Mouse (Mus musculus): ENCODE measurements around the gene Sms. TPM values are rescaled to one million over a fixed set of nuclear protein-coding genes. Genes with fewer than 3 reads are reported as not detected.
A peak's percentile ranks its signal among the peaks of the same experiment; 100 is the strongest.

The Sms gene
- total RNA-seq, 2 experiments from 2014 or later, result 45.6 to 72.1 TPM

- no peak for DNase-seq (ENCODE audit: low spot score in 2 of 2)
Observed at GRCm38 (mm10) chrX:157462716-157463115, 29.4 kb downstream of the Sms start.

GRCm38 (mm10) chrX:157454430-157454829, 37.7 kb downstream of the Sms start:
- DNase-seq (ENCODE audit: low spot score in 2 of 2), result peak in 1 of 2 experiments; percentile 36

- DNase-seq (ENCODE audit: low spot score in 2 of 2), result no peak
Observed at GRCm38 (mm10) chrX:157449000-157449399, 43.1 kb downstream of the Sms start.

- DNase-seq (ENCODE audit: low spot score in 2 of 2), result no peak
Observed at GRCm38 (mm10) chrX:157447431-157447830, 44.7 kb downstream of the Sms start.

- no peak for DNase-seq (ENCODE audit: low spot score in 2 of 2)
Observed at GRCm38 (mm10) chrX:157434768-157435167, 57.3 kb downstream of the Sms start.

GRCm38 (mm10) chrX:157419451-157419850, 72.6 kb downstream of the Sms start:
- no peak for DNase-seq (ENCODE audit: low spot score in 2 of 2)

- no peak for DNase-seq (ENCODE audit: low spot score in 2 of 2)
Observed at GRCm38 (mm10) chrX:157415212-157415611, 76.9 kb downstream of the Sms start, which contains the start of gene Phex. Gene Phex, minus strand, starts transcription at chrX:157415312.

GRCm38 (mm10) chrX:157404919-157405318, 87.2 kb downstream of the Sms start:
- DNase-seq (ENCODE audit: low spot score in 2 of 2), result no peak

Other genes with a start within 250 kb of the Sms start
- 1 to 10 TPM; 1.5 to 1.6 TPM for gene Phex, start 77.0 kb downstream of the Sms start, total RNA-seq (2021)
- gene Yy2, start 76.7 kb upstream of the Sms start, total RNA-seq (2021), result under 1 TPM in 1 of 2 experiments, not detected in 1; 0.10 TPM
- gene Mbtps2, start 106.4 kb upstream of the Sms start, total RNA-seq (2021), result 10 to 100 TPM; 17.0 to 18.4 TPM
- gene Smpx, start 206.6 kb upstream of the Sms start, total RNA-seq (2021), result 100 to 1,000 TPM; 577 to 589 TPM

Data from gastrocnemius, postnatal 4 days (tissue).